Mouse (Mus musculus): Measurements from ENCODE around the gene Ccr10.

GRCm38 (mm10) chr11:101141088-101141487 lies 34.2 kb downstream of the Ccr10 start:
- TF ChIP-seq CTCF (IDR thresholded peaks at IDR 0.05; ENCODE audit: low read depth) (no peak), EP300 (IDR thresholded peaks at IDR 0.05; ENCODE audit: low read depth) (no peak)

Data from liver, postnatal 0 days (tissue).